Comparison of ENCODE assay signal across 13 mouse cellular contexts in the genomic region with DNA sequence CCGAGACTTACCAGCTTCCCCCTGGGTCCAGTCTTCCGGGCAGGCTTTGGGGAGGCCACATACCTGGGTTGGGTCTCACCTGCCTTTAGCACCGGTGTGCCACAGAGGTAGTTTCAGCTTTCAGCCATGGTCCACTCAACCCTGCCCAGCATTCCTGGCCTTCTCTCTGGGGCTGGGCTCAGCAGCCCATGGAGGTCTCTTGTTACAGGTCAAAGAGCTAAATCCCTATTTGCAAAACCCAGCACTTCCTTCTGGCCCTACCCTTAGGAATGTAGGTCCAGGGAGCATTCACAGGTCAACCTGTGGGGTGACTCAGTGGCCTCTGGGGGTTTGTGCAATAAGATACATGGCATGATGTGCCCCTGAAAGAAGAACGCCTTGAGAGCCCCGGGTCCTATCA. TPM values are rescaled to one million over a fixed set of nuclear protein-coding genes. Genes with fewer than 3 reads are reported as not detected.
DNase-seq lines count a peak whose midpoint lies in the region; ATAC-seq and TF ChIP-seq lines count a peak whose summit lies in the region.
"Had no signal": no experiment of that assay in that cellular context is flagged by ENCODE, and none has a peak within 500 bp of the region (broad histone marks: within the 10 kb centered on the region; RNA-seq: fewer than 3 reads in every experiment).

No protein-coding gene starts in this region.

- no peaks in the 10 kb centered on the region for H3K9me3 ChIP-seq in lung, embryonic 14.5 days (ENCODE audit: low read depth, low read length)
- no peaks in the 10 kb centered on the region for H3K9me3 ChIP-seq in embryonic facial prominence, embryonic 14.5 days (ENCODE audit: control insufficient read depth, low read length)
- no peaks in the 10 kb centered on the region for H3K9me3 ChIP-seq in stomach, embryonic 16.5 days (replicated peaks; ENCODE audit: control insufficient read depth, low read length)
- H3K9me3 ChIP-seq: hindbrain, embryonic 13.5 days; limb, embryonic 15.5 days had no signal

- no peak overlapping the region for H3K4me3 ChIP-seq in lung, embryonic 14.5 days (ENCODE audit: low read depth, low read length)
- H3K4me3 ChIP-seq in lung, adult 2 months (replicated peaks; ENCODE audit: extremely low read depth, low read depth, low read length), result no peak overlapping the region
- no peak overlapping the region for H3K4me3 ChIP-seq in embryonic facial prominence, embryonic 14.5 days (ENCODE audit: low read depth, low read length)
- no peak overlapping the region for H3K4me3 ChIP-seq in stomach, embryonic 16.5 days (replicated peaks; ENCODE audit: low read length)
- H3K4me3 ChIP-seq in gastrocnemius, adult 2 months, result no peak overlapping the region
- H3K4me3 ChIP-seq: hindbrain, embryonic 13.5 days; limb, embryonic 15.5 days had no signal

- ATAC-seq in lung, embryonic 14.5 days (ENCODE audit: insufficient read depth), result peak; percentile 41; the same call in 1 of the 2 replicates
- ATAC-seq in embryonic facial prominence, embryonic 14.5 days (ENCODE audit: low read depth), result peak; percentile 8; the same call in 1 of the 2 replicates
- ATAC-seq in stomach, embryonic 16.5 days (ENCODE audit: insufficient read depth, low FRiP score), result peak; percentile 48; the same call in 1 of the 2 replicates
- ATAC-seq: activated CD4-positive, CD25-positive, alpha-beta regulatory T cell, adult 4 months; forebrain, embryonic 14.5 days had no signal

- H3K4me1 ChIP-seq in lung, embryonic 14.5 days (ENCODE audit: insufficient read depth), result no peaks in the 10 kb centered on the region
- H3K4me1 ChIP-seq in lung, adult 2 months (ENCODE audit: control insufficient read depth, insufficient read depth, low read length), result no peaks in the 10 kb centered on the region
- no peaks in the 10 kb centered on the region; the same call in 1 of the 2 replicates for H3K4me1 ChIP-seq in embryonic facial prominence, embryonic 14.5 days (ENCODE audit: control insufficient read depth, insufficient read depth, low read length)
- no peaks in the 10 kb centered on the region for H3K4me1 ChIP-seq in stomach, embryonic 16.5 days (ENCODE audit: control insufficient read depth, insufficient read depth, low read length)
- H3K4me1 ChIP-seq: hindbrain, embryonic 13.5 days; limb, embryonic 15.5 days had no signal

- no peak overlapping the region for H3K4me2 ChIP-seq in lung, embryonic 14.5 days
- H3K4me2 ChIP-seq in embryonic facial prominence, embryonic 14.5 days (ENCODE audit: low read depth, low read length), result no peak overlapping the region
- no peak overlapping the region for H3K4me2 ChIP-seq in stomach, embryonic 16.5 days (ENCODE audit: low read depth, low read length)
- H3K4me2 ChIP-seq: hindbrain, embryonic 13.5 days; limb, embryonic 15.5 days had no signal

- no peak for TF ChIP-seq POLR2A in lung, adult 2 months (IDR thresholded peaks at IDR 0.05; ENCODE audit: borderline replicate concordance, extremely low read depth, low read depth, low read length)

- H3K27ac ChIP-seq in lung, embryonic 14.5 days (ENCODE audit: low read depth), result no peak overlapping the region; the same call in 1 of the 2 replicates
- no peak overlapping the region for H3K27ac ChIP-seq in embryonic facial prominence, embryonic 14.5 days (replicated peaks; ENCODE audit: low read depth, low read length)
- no peak overlapping the region for H3K27ac ChIP-seq in stomach, embryonic 16.5 days (ENCODE audit: low read length)
- H3K27ac ChIP-seq in gastrocnemius, adult 2 months, result no peak overlapping the region
- H3K27ac ChIP-seq: hindbrain, embryonic 13.5 days; limb, embryonic 15.5 days had no signal

- WGBS in lung, embryonic 14.5 days, result 63% methylated on average over 5 of the region's 5 CpGs
- WGBS in lung, adult 2 months, result 61% methylated on average over 5 of the region's 5 CpGs
- WGBS in embryonic facial prominence, embryonic 14.5 days, result 51% methylated on average over 5 of the region's 5 CpGs
- WGBS in stomach, embryonic 16.5 days, result 47% methylated on average over 5 of the region's 5 CpGs

- no peaks in the 10 kb centered on the region for H3K27me3 ChIP-seq in lung, embryonic 14.5 days (ENCODE audit: insufficient read depth, low read length)
- no peaks in the 10 kb centered on the region for H3K27me3 ChIP-seq in embryonic facial prominence, embryonic 14.5 days (replicated peaks; ENCODE audit: control insufficient read depth, insufficient read depth, low read length)
- no peaks in the 10 kb centered on the region for H3K27me3 ChIP-seq in stomach, embryonic 16.5 days (ENCODE audit: control insufficient read depth, insufficient read depth, low read length)
- H3K27me3 ChIP-seq: hindbrain, embryonic 13.5 days; limb, embryonic 15.5 days had no signal

- H3K9ac ChIP-seq in lung, embryonic 14.5 days, result no peak overlapping the region
- no peak overlapping the region for H3K9ac ChIP-seq in embryonic facial prominence, embryonic 14.5 days (ENCODE audit: low read depth, low read length)
- no peak overlapping the region for H3K9ac ChIP-seq in stomach, embryonic 16.5 days (ENCODE audit: low read length)
- H3K9ac ChIP-seq: hindbrain, embryonic 13.5 days; limb, embryonic 15.5 days had no signal

- no peak for DNase-seq in lung, embryonic 14.5 days
- no peak for DNase-seq in lung, adult 2 months
- DNase-seq in embryonic facial prominence, embryonic 14.5 days (ENCODE audit: low spot score), result no peak
- DNase-seq in kidney, postnatal 10 days, result peak; percentile 62
- DNase-seq in gastrocnemius, adult 2 months, result no peak
- DNase-seq in layer of hippocampus, adult 18-20 months (ENCODE audit: low spot score in 2 of 2), result no peak
- no peak for DNase-seq in urinary bladder, postnatal 10 days (ENCODE audit: low spot score)
- DNase-seq: heart, adult 18-20 months had no signal

- no peak for TF ChIP-seq CTCF in lung, embryonic 14.5 days (IDR thresholded peaks at IDR 0.05; ENCODE audit: low read depth)
- TF ChIP-seq CTCF in lung, adult 2 months (IDR thresholded peaks at IDR 0.05; ENCODE audit: insufficient read depth, low read length), result no peak
- no peak for TF ChIP-seq CTCF in gastrocnemius, adult 2 months (IDR thresholded peaks at IDR 0.05)

- intact Hi-C loops in gastrocnemius, adult 2 months (cut with DNase I), result no loop called here

- no peaks in the 10 kb centered on the region for H3K36me3 ChIP-seq in lung, embryonic 14.5 days (ENCODE audit: insufficient read depth)
- H3K36me3 ChIP-seq in embryonic facial prominence, embryonic 14.5 days (ENCODE audit: control insufficient read depth, insufficient read depth, low read length), result no peaks in the 10 kb centered on the region
- H3K36me3 ChIP-seq in stomach, embryonic 16.5 days (ENCODE audit: control insufficient read depth, insufficient read depth, low read length), result no peaks in the 10 kb centered on the region
- H3K36me3 ChIP-seq: hindbrain, embryonic 13.5 days; limb, embryonic 15.5 days had no signal

RNA-seq across cellular contexts. Expression of a gene that starts 28.9 kb away (rescaled TPM):
- polyA plus RNA-seq in lung, embryonic 14.5 days (2014; fragmentation: Nextera tagmentation; extraction: Ambion mirVana), result 3.0 and 3.6 TPM in 2 replicates
- polyA plus RNA-seq in lung, adult 2 months (2012; rRNA removed), result 7.5 and 11.0 TPM in 2 replicates
- 3.8 and 4.0 TPM in 2 replicates for polyA plus RNA-seq in embryonic facial prominence, embryonic 14.5 days (2014; fragmentation: Nextera tagmentation; extraction: Ambion mirVana)
- polyA plus RNA-seq in stomach, embryonic 16.5 days (2015; fragmentation: Nextera tagmentation; extraction: Ambion mirVana), result 32.4 and 37.5 TPM in 2 replicates
- total RNA-seq in gastrocnemius, adult 2 months (2021), result 1 to 10 TPM; 1.2 to 1.3 TPM
- total RNA-seq in layer of hippocampus, adult 18-20 months (2021), result 1 to 10 TPM; 7.3 to 9.1 TPM

RNA-seq across cellular contexts. Expression of a gene that starts 33.8 kb away (rescaled TPM):
- polyA plus RNA-seq in lung, embryonic 14.5 days (2014; fragmentation: Nextera tagmentation; extraction: Ambion mirVana), result 17.7 and 20.2 TPM in 2 replicates
- polyA plus RNA-seq in lung, adult 2 months (2012; rRNA removed), result 2.7 and 4.0 TPM in 2 replicates
- polyA plus RNA-seq in embryonic facial prominence, embryonic 14.5 days (2014; fragmentation: Nextera tagmentation; extraction: Ambion mirVana), result 11.3 and 12.5 TPM in 2 replicates
- polyA plus RNA-seq in stomach, embryonic 16.5 days (2015; fragmentation: Nextera tagmentation; extraction: Ambion mirVana), result 14.7 and 15.9 TPM in 2 replicates
- total RNA-seq in gastrocnemius, adult 2 months (2021), result under 1 TPM; 0.75 to 0.92 TPM
- 1 to 10 TPM; 6.2 to 6.3 TPM for total RNA-seq in layer of hippocampus, adult 18-20 months (2021)

RNA-seq across cellular contexts. Expression of a gene that starts 34.0 kb away (rescaled TPM):
- 47.9 and 49.4 TPM in 2 replicates for polyA plus RNA-seq in lung, embryonic 14.5 days (2014; fragmentation: Nextera tagmentation; extraction: Ambion mirVana)
- 9.0 and 15.6 TPM in 2 replicates for polyA plus RNA-seq in lung, adult 2 months (2012; rRNA removed)
- polyA plus RNA-seq in embryonic facial prominence, embryonic 14.5 days (2014; fragmentation: Nextera tagmentation; extraction: Ambion mirVana), result 27.8 and 29.7 TPM in 2 replicates
- 41.1 and 41.8 TPM in 2 replicates for polyA plus RNA-seq in stomach, embryonic 16.5 days (2015; fragmentation: Nextera tagmentation; extraction: Ambion mirVana)
- total RNA-seq in gastrocnemius, adult 2 months (2021), result 1 to 10 TPM; 7.4 to 7.9 TPM
- total RNA-seq in layer of hippocampus, adult 18-20 months (2021), result 10 to 100 TPM; 11.2 to 16.9 TPM

RNA-seq across cellular contexts. Expression of a gene that starts 44.6 kb away (rescaled TPM):
- 15.9 and 16.1 TPM in 2 replicates for polyA plus RNA-seq in lung, embryonic 14.5 days (2014; fragmentation: Nextera tagmentation; extraction: Ambion mirVana)
- polyA plus RNA-seq in lung, adult 2 months (2012; rRNA removed), result 4.9 and 5.7 TPM in 2 replicates
- polyA plus RNA-seq in embryonic facial prominence, embryonic 14.5 days (2014; fragmentation: Nextera tagmentation; extraction: Ambion mirVana), result 13.7 and 17.6 TPM in 2 replicates
- 13.5 and 14.3 TPM in 2 replicates for polyA plus RNA-seq in stomach, embryonic 16.5 days (2015; fragmentation: Nextera tagmentation; extraction: Ambion mirVana)
- 1 to 10 TPM; 6.4 to 7.4 TPM for total RNA-seq in gastrocnemius, adult 2 months (2021)
- 10 to 100 TPM; 26.5 to 30.1 TPM for total RNA-seq in layer of hippocampus, adult 18-20 months (2021)
